Mouse (Mus musculus): ENCODE measurements around the gene Tspan9.

The Tspan9 gene

DNA sequence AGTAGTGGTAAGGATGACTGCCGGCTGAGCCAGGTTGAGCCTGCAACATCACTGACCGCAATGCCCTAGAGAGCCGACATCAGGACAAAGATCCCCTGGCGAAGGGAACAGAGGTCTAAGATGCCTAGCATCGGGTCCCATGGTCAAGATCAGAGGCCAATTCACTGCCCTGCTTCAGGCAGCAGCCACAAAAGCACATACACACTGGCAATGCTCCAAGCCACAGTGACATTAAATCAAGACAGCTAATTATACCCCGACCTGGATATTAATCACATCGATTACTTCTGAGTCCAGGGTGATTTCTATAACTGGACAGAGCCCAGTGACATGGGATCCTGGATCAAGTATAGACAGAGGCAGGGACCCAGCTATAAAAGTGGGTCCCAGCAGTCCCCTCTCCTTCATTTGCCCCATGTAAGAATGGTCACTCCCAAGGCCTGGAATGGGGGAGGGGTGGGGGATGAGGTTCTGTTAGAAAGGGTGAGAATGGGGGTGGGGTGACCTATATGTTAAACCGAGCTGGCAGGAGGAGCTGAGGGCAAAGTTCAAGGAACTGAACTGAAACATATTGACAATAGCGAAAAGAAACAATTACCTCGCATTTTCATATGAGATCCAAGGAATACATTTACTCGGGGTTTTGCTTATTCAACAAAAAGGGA lies 162.9 kb downstream of the Tspan9 start:
- DNase-seq (ENCODE audit: low read depth), result no peak

DNA sequence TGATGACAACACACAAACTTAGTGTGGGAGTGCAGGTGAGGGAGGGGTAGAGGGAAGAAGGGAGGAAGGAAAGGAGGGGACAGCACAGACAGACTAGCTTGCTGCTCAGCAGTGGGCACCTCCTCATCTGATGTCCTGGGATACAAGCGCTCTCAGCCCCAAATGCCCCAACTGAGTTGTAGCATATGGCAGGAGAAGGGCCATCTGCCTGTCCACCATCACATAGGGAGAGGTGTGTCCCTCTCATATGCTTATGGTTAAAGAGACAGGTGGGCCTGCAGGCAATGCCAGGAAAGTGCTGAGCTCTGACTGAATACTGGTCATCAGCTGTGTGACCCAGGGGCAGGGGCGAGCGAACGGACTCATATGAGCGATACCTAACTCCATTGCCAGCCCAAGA lies 163.6 kb downstream of the Tspan9 start:
- DNase-seq (ENCODE audit: low read depth), result no peak

DNA sequence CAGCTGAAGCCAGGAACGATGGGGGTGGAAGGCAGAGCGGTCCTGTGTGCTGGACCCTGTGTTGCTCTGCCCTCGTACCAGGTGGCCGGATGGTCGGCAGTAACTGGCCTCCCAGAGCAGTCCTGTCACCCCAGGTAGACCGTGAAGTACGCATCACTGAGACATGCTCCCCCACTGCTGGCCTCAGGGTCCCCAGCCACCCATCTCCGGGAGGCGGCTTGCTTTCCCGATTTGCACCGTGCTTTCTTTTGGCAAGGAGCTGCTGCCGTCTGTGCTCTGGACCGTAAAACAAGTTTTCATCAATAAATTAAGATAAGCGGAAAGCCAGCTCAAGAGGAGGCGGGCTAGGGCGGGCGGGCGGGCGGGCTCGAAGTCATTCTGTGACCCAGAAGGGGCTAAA lies 164.5 kb downstream of the Tspan9 start:
- no peak for DNase-seq (ENCODE audit: low read depth)

DNA sequence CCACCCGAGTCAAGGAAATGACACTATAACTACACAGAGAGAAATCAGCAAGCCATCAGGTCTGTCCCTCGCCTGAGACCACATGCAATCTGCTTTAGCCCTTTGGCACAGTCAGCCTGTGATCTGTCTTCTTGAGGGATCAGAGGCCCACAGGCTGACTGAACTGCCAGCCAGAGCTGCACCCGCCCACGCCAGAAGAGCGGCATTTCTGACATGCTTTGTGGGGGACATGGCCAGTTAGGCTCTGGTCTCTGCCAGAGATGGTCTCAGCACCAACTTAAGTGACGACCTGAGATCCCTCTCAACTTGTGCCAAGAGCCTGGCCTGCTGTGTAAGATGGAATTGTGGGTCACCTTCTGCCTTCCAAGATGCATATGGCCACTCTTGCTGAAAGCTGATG lies 166.7 kb downstream of the Tspan9 start:
- DNase-seq (ENCODE audit: low read depth), result no peak

DNA sequence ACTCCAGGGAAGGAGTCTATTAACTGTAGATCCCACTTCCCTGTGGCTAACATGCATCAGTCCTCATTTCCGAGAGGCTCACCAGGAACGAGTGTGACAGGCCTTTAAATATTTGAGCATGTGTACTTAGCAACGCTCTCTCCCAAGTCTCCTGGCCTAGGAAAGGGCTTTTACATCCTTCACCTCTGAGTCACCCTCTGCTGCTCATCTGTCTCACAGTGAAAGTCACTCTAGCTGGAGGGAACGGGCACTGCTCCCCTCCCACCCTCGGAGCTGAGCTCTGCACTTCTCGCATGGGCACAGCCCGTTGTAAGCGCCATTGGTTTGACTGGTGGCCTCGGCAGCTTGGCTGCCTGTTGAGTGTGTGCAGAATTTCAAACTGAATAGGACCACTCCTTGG lies 169.4 kb downstream of the Tspan9 start:
- no peak for DNase-seq (ENCODE audit: low read depth)

DNA sequence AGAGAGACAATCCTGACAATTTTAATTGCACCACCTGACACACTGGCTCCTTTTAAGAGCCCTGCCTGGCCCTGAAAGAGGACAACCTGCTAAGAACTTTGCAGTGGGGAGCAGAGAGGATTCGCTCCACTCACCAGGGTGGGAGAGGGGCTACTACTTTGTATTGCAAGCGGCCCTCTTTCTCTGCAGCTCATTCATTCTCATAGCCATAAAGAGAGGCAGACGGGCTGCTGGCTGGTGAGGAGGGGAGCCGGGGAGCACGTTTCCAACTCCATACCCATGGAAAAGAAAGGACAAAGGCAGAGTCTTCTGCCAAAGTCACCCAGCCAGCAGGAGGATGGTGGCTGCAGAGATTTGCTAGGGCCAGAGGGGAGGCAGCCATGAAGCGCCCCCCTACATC lies 169.8 kb downstream of the Tspan9 start:
- no peak for DNase-seq (ENCODE audit: low read depth)

DNA sequence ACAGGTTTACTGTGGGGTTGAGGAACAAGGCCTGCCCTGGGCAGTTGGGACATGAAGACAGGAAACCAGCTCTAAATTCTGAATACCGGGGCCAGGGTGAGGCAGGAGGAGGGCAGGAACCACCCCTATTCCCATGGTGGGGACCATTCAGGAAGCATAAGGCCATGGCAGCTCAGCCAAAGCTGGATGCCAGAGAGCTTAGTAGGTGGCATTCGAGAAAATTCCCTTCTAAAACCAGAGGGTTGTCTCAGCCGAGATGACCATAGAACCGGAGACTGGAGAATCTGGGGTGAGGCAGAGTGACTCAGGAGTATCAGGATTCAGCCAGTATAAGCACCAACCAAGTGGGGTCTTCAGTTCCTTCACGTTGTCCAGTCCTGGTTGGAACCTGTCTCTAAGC lies 171.5 kb downstream of the Tspan9 start:
- no peak for DNase-seq (ENCODE audit: low read depth)

DNA sequence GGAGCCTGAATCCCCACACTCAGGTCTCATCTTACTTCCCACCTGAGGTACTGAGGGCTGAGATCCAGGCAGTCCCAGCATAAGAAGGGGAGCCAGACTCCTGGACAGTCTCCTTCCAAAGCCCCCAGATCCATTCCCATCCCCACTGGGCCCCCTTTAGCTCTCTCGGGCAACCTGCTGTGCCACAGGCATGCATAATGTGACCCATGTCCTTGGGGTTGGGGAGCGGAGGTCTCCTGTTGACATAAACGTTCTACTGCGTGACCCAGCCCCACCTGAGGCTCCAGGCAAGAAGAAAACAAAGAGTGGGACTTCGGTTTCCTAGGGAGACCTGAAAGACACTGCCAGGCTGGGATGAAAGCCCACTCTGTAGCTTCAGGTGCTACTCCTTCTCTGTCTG lies 172.5 kb downstream of the Tspan9 start:
- peak; percentile 14 for DNase-seq (ENCODE audit: low read depth)

DNA sequence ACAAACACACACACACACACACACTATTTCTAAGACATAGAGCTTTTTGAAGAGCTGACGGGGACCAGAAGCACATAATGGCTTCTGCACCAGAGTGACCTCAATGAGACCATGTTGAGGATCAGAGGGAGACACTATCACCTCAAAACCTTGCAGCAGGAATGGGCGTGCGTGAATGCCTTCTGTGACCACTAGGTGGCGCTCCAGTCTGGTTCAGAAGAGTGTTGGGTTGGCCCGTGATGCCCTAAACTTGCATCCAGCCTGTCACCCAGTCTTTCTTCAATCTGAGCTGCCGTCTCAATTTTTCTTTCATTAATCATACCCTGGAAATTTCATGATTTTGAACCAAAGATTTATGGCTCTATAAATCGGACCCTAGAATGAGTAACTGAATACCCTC lies 173.3 kb downstream of the Tspan9 start:
- peak; percentile 88 for DNase-seq (ENCODE audit: low read depth)

DNA sequence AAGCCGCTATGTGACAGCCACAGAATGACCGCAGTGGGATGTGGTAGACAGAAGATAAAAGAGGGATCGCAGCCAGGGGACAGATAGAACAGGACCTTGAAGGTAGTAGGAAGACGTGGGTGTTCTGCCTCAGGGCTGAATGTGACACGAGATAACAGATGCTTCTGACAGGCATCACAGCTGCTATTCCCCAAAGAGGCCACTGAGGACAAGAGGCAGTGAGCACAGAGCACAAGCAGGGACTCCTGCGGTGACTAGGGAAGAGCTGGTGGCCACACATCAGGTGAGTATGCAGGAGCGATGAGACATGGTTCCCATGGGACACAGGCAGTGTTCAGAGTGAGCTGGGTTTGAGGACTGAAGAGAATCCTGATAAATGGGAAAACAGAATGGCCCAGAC lies 173.7 kb downstream of the Tspan9 start:
- DNase-seq (ENCODE audit: low read depth), result no peak

DNA sequence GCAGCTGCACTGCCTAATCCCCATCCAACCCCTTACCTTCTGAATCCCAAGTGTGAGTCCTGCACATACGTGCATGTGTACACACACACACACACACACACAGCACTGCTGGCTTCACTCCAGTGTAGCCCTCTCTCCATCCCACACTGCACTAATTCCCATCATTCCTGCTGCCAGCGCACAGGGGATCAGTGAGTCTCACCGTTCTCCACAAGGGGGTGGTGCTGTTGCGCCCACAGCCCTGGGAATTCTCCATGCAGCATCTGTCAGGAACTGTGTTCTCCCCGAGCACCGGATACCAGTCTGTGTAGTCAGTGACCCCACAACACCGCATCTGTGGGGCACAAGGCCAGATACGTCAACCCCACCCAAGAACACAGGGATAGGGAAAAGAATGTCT lies 177.9 kb downstream of the Tspan9 start:
- no peak for DNase-seq (ENCODE audit: low read depth)

DNA sequence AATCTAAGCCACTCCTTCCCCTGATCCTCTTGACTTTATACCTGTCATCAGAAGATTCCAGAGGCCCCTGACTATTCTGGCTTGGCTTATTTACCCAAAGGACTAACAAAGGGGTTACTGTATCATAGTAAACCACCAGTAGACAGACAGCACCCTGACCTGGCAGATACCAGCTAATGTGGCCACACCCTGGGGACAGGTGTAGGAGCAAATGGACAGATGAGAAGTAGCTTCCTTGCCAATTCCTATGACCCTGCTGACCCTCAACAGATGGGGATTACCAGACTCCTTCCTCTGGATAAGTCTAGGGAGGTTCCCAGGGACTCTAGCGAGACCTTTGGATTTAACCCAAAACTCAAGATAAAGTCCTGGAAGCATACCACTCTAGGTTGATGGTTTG lies 183.2 kb downstream of the Tspan9 start:
- DNase-seq (ENCODE audit: low read depth), result no peak

DNA sequence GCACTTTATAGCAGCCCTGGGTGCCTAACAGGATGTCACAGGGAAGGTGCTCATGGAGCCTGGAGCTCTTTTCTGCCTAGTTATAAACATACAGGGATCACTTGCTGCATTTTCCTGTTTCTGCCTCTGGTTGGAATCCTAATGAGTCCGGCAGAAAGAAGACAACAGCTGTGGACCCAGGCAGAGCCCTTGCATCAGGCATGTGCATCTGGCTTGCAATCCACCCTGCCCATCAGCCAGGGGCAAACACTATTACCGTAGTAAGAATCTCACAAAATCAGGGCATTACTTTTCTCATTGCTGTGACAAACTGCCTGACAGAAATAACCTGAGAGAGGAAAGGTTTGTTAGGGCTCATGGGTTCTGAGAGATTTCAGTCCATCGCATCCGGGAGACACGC lies 187.2 kb downstream of the Tspan9 start:
- no peak for DNase-seq (ENCODE audit: low read depth)

DNA sequence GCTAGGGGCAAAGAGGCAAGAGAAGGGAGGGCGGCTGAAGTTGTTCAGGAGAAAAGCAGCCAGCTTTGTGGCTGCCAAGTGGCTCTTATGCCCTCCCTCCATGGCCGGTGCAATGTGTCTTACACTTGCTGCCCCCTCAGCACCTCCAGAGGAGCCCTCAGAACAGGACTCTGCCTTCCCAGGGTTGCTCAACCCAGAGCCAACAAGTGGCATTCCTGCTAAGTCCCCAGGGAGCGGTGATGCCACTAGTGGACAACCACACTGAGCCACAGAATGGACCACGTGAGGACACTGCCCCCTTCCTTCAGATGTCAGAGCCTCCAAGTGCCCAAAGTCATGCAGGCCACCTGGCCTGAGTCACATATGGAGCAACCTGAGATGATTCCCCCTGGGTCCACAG lies 190.3 kb downstream of the Tspan9 start:
- DNase-seq (ENCODE audit: low read depth), result no peak

DNA sequence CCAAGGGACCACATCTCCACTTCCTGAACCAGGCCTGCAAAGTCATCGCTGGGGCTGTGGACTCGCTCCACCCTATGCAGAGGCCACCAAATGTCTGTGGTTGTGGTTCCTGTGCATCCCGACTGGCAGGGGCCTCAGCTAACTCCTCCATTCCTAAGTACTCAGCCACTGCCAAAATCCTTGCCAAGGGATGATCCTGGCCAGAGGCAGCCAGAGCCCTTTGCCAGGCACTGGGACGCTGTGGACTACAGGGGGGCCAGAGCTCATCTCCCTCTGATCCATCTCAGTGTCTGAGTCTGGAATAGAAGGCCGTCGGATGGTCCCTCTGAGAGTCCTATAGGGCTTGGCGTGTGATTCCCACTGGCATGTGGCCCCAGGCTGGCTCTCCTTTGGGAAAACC lies 193.5 kb downstream of the Tspan9 start:
- no peak for DNase-seq (ENCODE audit: low read depth)

DNA sequence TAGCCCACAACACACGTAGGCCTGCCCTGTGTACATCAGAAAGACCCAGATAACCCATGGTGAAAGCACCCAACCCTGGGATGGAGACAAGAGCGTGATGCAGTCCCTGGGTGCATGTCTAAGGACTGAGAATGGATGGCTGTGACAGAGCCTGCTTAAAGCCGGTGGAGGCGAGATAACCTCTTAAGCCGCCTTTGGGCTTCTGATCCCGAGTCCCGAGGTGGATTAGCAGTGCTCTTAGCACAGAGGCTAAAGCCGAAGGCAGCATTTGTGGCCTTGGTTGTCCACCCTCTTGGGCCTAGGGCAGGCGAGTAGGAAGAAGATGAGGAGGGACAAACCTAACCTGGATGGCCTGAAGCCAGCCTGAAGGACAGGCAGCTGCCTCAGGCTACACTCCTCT lies 194.7 kb downstream of the Tspan9 start:
- DNase-seq (ENCODE audit: low read depth), result no peak

DNA sequence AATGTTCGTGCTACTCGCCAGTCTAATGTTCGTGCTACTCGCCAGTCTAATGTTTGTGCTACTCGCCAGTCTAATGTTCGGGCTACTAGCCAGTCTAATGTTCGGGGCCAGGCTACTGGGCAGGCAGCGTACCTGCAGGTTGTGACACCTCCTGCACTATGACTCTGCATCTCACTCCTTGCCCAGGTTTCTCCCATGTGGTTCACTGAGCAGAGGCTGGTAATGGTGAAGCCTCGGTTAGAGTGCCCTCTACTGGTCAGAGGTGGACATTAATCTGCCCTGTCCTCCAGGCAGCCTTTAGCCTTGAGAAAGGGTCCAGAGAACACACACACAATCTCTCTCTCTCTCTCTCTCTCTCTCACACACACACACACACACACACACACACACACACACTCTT lies 197.7 kb downstream of the Tspan9 start:
- peak; percentile 65 for DNase-seq (ENCODE audit: low read depth)

DNA sequence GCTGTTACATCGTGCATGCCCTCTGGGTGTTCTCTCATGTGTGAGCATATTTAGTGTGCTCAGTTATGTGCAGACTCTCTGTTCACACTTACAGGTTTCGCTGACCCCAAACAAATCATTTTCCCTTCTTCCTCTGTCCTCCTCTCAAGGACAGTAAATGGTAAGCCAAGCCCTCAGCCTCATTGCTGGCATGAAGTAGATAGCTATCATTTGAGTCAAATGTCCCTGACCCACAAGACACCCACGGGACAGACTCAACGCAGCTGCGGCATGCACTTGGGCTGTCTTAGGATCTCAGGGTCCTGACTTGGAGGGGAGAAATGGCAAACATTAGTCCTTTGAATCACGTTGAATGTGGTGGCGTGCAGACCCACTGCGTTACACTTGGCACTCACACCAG lies 201.0 kb downstream of the Tspan9 start:
- no peak for DNase-seq (ENCODE audit: low read depth)

DNA sequence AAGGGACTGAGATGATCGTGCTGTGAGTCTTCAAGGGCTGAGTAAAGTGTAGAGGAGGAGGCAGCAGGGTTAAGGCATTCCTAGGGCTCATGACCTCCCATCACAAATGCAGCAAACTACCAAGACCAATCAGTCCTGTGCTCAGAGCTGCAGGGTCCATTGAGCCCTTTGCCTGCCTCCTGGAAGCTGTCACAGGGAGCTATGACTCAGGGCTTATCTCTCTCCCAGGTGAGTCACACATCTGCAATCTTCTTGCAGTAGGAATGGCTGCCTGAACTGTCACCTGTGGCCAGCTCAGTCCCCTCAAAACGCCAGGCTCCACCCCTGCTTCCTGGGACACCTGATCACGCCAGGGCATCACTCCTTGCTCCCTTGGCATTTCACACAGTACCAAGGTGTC lies 208.3 kb downstream of the Tspan9 start:
- no peak for DNase-seq (ENCODE audit: low read depth)

DNA sequence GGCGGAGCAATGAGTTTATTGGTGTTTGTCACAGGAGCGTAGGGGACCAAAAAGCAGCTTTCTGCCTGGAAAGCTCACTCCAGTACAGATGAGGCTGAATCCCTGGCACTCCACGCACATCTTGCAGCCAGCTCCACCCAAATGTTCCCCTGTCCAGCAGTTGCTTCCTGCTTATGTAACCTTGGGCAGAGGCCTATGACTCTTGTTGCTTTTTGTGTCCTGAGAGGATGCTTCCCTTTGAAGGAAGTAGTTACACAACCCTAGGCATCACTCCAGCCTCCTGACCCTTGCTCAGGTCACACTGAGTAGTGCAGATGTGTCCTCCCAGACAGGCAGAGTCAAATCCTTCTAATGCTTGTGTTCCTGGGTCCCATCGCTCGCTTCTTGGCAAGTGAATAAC lies 209.6 kb downstream of the Tspan9 start:
- no peak for DNase-seq (ENCODE audit: low read depth)

DNA sequence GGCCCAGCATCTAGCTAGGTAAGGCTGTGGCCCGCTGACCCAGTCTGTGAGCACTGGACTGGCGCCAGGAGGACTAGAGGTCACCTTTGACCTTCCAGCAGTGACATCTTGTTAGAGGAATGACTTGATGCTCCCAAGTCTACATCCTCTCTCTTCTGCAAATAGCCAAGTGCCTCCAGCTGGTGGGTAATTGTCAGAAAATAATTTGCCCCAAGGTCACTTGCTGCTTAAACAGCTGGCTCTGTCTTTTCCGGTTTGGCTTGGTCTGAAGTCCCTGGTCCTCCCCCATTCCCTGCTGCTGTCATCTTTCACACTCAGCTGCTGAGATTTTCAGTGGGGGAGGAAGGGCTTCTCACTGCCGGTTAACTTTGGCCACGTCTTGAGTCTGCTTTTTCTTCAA lies 210.7 kb downstream of the Tspan9 start:
- no peak for DNase-seq (ENCODE audit: low read depth)

DNA sequence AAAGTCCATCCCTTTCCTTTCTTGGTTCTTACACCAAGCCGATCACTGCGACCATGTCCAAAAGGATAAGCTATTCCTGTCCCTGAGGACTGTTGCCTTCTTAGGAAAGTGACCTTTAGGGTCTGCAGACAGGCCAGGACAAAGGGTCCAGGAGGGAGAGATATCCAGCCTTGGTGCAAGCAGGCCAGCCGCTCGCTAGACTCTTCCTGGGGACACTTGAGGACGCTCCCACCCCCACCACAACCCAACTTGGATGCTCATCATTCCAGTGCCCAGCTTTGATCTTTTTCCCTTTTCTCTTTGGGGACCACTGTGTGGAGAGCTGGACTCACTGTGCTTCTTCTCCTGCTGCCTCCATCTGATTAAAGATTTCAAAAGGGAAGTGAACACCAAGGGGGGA lies 214.7 kb downstream of the Tspan9 start:
- no peak for DNase-seq (ENCODE audit: low read depth)

DNA sequence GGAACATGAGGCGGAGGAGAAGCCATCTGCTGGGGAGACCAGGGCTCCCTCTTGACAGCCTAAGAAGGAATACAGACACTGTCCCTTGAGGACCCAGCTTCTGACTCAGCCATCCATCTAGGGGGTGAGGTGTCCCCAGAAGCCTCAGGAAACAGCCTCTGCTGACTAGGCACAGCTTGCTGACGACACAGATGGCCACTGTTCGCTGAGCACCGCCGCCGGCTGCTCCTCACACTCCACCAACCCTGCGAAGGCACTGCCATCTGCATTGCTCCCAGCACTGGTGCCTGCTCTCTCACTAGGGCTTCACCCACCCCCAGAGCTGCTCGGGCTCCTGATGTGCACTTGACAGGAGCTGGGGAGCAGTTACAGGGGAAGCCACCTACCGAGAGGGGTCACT lies 217.5 kb downstream of the Tspan9 start:
- DNase-seq (ENCODE audit: low read depth), result no peak

DNA sequence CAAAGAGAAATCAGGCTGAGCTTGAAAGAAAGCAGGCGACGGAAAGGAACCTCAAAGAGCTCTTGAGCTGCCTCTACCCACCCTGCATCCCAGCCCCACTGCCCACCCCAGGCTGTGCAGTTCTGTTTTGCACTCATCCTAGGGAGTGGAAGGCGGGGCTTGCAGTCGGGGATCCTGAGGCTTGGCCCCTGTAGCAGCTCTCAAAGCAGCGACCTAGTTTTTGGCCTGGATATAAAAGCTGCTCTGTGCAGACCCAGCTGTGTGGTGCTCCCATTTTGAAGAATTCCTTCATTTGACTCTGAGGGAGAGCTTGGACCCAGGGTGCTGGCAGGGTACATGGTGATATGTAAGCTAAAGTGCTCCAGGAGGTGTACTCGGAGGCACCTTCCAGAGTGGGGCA lies 218.6 kb downstream of the Tspan9 start:
- no peak for DNase-seq (ENCODE audit: low read depth)

DNA sequence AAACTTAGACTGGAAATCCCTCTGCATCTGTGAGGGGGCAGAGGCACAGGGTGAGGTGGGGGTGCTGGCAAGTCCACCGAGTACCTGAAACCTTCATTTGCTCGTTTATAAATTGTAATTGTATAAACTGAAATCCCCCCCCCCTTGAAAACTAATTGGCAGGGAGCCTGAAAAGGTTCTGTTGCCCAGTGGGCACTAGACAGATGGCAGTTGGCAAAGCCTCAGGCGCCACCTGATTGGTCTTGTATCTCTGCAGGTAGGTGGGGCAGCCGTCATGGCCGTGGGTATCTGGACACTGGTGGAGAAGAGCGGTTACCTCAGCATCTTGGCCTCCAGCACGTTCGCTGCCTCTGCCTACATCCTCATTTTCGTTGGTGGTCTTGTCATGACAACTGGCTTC lies 220.1 kb downstream of the Tspan9 start:
- DNase-seq (ENCODE audit: low read depth), result no peak

Data from naive thymus-derived CD4-positive, alpha-beta T cell, adult 2 months (primary cell).